Mouse (Mus musculus): ENCODE measurements around the gene 2610507B11Rik.
A peak's percentile ranks its signal among the peaks of the same experiment; 100 is the strongest.
"Not testable (repeated sequence)": the region's sequence is repeated elsewhere in the genome, so short reads cannot be mapped to it uniquely, and the experiment has no call there.

Gene 2610507B11Rik

GRCm38 (mm10) chr11:78261380-78262352 is at the start of gene 2610507B11Rik:
Gene 2610507B11Rik, plus strand, starts transcription at chr11:78261752.
- DNase-seq (ENCODE audit: low spot score in 2 of 2), result peak; percentile 90 to 93

GRCm38 (mm10) chr11:78213086-78213817 is 48.3 kb upstream of the 2610507B11Rik start:
- peak in 1 of 2 experiments; percentile 30 for DNase-seq (ENCODE audit: low spot score in 2 of 2)

- no peak for DNase-seq (ENCODE audit: low spot score in 2 of 2)
Measured at GRCm38 (mm10) chr11:78215709-78216317, 45.7 kb upstream of the 2610507B11Rik start.

- DNase-seq (ENCODE audit: low spot score in 2 of 2), result no peak
Measured at GRCm38 (mm10) chr11:78223586-78223985, 38.0 kb upstream of the 2610507B11Rik start.

GRCm38 (mm10) chr11:78231518-78231917 is 30.0 kb upstream of the 2610507B11Rik start:
- DNase-seq (ENCODE audit: low spot score in 2 of 2), result no peak

- no peak for DNase-seq (ENCODE audit: low spot score in 2 of 2)
Measured at GRCm38 (mm10) chr11:78240193-78240857, 21.2 kb upstream of the 2610507B11Rik start.

GRCm38 (mm10) chr11:78245261-78245626 is 16.3 kb upstream of the 2610507B11Rik start:
- no peak for DNase-seq (ENCODE audit: low spot score in 2 of 2)

GRCm38 (mm10) chr11:78245627-78246317 is 15.8 kb upstream of the 2610507B11Rik start, which contains the start of the genes Sdf2 and Supt6:
Gene Sdf2, plus strand, starts transcription at chr11:78245746.
Gene Supt6, minus strand, starts transcription at chr11:78245987.
- DNase-seq (ENCODE audit: low spot score in 2 of 2), result peak; percentile 75 to 82

- no peak for DNase-seq (ENCODE audit: low spot score in 2 of 2)
Measured at GRCm38 (mm10) chr11:78246318-78247011, 15.1 kb upstream of the 2610507B11Rik start.

- no peak for DNase-seq (ENCODE audit: low spot score in 2 of 2)
Measured at GRCm38 (mm10) chr11:78247012-78247348, 14.6 kb upstream of the 2610507B11Rik start.

GRCm38 (mm10) chr11:78247727-78248140 is 13.8 kb upstream of the 2610507B11Rik start:
- DNase-seq (ENCODE audit: low spot score in 2 of 2), result no peak

GRCm38 (mm10) chr11:78256618-78257017 is 4.9 kb upstream of the 2610507B11Rik start:
- DNase-seq (ENCODE audit: low spot score in 2 of 2), result no peak

- no peak for DNase-seq (ENCODE audit: low spot score in 2 of 2)
Measured at GRCm38 (mm10) chr11:78260489-78261258, 878 bp upstream of the 2610507B11Rik start.

GRCm38 (mm10) chr11:78262550-78262949 is 998 bp downstream of the 2610507B11Rik start:
- peak in 1 of 2 experiments; percentile 47 for DNase-seq (ENCODE audit: low spot score in 2 of 2)

GRCm38 (mm10) chr11:78265571-78265970 is 4.0 kb downstream of the 2610507B11Rik start:
- no peak for DNase-seq (ENCODE audit: low spot score in 2 of 2)

- DNase-seq (ENCODE audit: low spot score in 2 of 2), result no peak
Measured at GRCm38 (mm10) chr11:78271986-78272385, 10.4 kb downstream of the 2610507B11Rik start.

- no peak for DNase-seq (ENCODE audit: low spot score in 2 of 2)
Measured at GRCm38 (mm10) chr11:78275596-78275995, 14.0 kb downstream of the 2610507B11Rik start.

GRCm38 (mm10) chr11:78276169-78276568 is 14.6 kb downstream of the 2610507B11Rik start:
- DNase-seq (ENCODE audit: low spot score in 2 of 2), result not testable (repeated sequence)

GRCm38 (mm10) chr11:78278853-78279252 is 17.3 kb downstream of the 2610507B11Rik start:
- no peak for DNase-seq (ENCODE audit: low spot score in 2 of 2)

Data from spleen, postnatal 14 days (tissue).